Mouse (Mus musculus): Measurements from ENCODE around the gene Rasl11a.
"Not testable (repeated sequence)": the region's sequence is repeated elsewhere in the genome, so short reads cannot be mapped to it uniquely, and the experiment has no call there.

Gene Rasl11a

DNA sequence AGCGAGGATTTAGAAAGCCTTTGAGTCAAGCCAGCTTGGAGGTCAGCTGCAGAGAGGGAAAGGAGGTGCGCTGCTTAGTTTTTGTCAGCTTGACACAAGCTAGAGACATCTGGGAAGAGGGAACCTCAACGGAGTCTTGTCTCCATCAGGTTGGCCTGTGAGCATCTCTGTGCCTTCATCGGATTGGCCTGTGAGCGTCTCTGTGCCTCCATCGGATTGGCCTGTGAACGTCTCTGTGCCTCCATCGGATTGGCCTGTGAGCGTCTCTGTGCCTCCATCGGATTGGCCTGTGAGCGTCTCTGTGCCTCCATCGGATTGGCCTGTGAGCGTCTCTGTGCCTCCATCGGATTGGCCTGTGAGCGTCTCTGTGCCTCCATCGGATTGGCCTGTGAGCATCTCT is 50.8 kb downstream of the Rasl11a start:
- not testable (repeated sequence) for DNase-seq

DNA sequence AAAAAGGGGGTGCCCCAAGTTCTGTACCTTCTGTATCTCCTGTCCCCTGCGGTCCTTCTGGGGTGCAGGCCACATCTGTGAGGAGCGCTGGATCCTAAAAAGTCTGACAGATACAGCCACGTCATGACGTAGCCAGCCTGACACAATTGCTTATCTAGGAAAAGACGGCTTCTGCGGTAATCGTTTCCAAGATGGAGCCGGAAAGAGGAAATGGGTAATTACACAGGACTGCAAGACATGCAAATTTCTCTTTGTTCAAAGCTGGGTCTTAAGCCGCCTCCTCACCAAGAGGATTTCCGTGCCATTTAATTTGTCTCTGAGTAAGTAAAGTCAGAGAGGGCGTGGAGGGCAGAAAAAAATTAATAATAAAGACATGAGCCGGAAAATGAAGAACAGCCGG is 52.1 kb downstream of the Rasl11a start:
- no peak for DNase-seq
